Mouse (Mus musculus) thymus, adult 2 months (tissue): Measurements from ENCODE around the gene Exoc7.

Experiments
- CTCF ChIP-seq: fragments of 200-500 bp; IDR thresholded peaks from 2 replicates; pipeline ENCODE4 v1.5.1; 2012; ENCODE audit warnings: mild to moderate bottlenecking, control low read depth, low read length, moderate library complexity, borderline replicate concordance; ENCODE audit not compliant: control insufficient read depth, poor library complexity, insufficient read depth; ENCODE audit errors: extremely low read depth
- POLR2A ChIP-seq: fragments of 200-500 bp; IDR thresholded peaks from 2 replicates; pipeline ENCODE4 v1.6.1; 2012; ENCODE audit warnings: mild to moderate bottlenecking, low read length, control low read depth, moderate library complexity; ENCODE audit not compliant: control insufficient read depth, poor library complexity, insufficient read depth; ENCODE audit errors: extremely low read depth

DNA sequence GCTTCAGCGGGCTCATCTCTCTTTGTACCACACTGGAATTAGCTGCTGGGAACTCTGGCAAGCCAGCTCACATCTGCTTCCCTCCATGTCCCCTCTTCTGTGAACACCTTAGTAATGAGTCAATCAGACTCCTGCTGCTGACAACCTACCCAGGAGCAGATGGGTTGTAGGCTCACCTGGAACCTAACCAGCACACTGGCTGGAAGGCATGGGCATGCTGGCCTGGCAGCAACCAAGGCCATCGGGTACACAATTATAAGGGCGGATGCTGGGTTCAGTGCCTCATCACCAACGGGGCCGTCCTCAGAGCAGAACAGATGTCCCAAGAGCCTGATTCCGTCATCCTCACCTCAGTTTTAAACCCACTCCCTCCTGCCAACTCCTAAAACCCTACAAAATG is 8.4 kb downstream of the Exoc7 start:
- no peak for TF ChIP-seq CTCF
- no peak for TF ChIP-seq POLR2A
